Mouse (Mus musculus): Measurements from ENCODE around the gene Fgfbp3.
A peak's percentile ranks its signal among the peaks of the same experiment; 100 is the strongest.
"Not testable (repeated sequence)": the region's sequence is repeated elsewhere in the genome, so short reads cannot be mapped to it uniquely, and the experiment has no call there.

The Fgfbp3 gene

GRCm38 (mm10) chr19:36919466-36919865 is at the start of gene Fgfbp3:
Fgfbp3 (minus strand) TSS chr19:36919615.
- no peak for DNase-seq (ENCODE audit: low spot score)

- not testable (repeated sequence) for DNase-seq (ENCODE audit: low spot score)
Measured at GRCm38 (mm10) chr19:36962544-36963260, 43.3 kb upstream of the Fgfbp3 start.

- DNase-seq (ENCODE audit: low spot score): no peak
Measured at GRCm38 (mm10) chr19:36961320-36961719, 41.9 kb upstream of the Fgfbp3 start.

GRCm38 (mm10) chr19:36958331-36958730 is 38.9 kb upstream of the Fgfbp3 start:
- no peak for DNase-seq (ENCODE audit: low spot score)

- no peak for DNase-seq (ENCODE audit: low spot score)
Measured at GRCm38 (mm10) chr19:36953637-36954206, 34.3 kb upstream of the Fgfbp3 start.

- no peak for DNase-seq (ENCODE audit: low spot score)
Measured at GRCm38 (mm10) chr19:36940064-36940463, 20.6 kb upstream of the Fgfbp3 start.

GRCm38 (mm10) chr19:36938008-36938407 is 18.6 kb upstream of the Fgfbp3 start:
- no peak for DNase-seq (ENCODE audit: low spot score)

- no peak for DNase-seq (ENCODE audit: low spot score)
Measured at GRCm38 (mm10) chr19:36936285-36936684, 16.9 kb upstream of the Fgfbp3 start.

GRCm38 (mm10) chr19:36932613-36933012 is 13.2 kb upstream of the Fgfbp3 start:
- DNase-seq (ENCODE audit: low spot score): no peak

- no peak for DNase-seq (ENCODE audit: low spot score)
Measured at GRCm38 (mm10) chr19:36932097-36932496, 12.7 kb upstream of the Fgfbp3 start.

- no peak for DNase-seq (ENCODE audit: low spot score)
Measured at GRCm38 (mm10) chr19:36929816-36930215, 10.4 kb upstream of the Fgfbp3 start.

GRCm38 (mm10) chr19:36927800-36928361 is 8.5 kb upstream of the Fgfbp3 start:
- DNase-seq (ENCODE audit: low spot score): no peak

GRCm38 (mm10) chr19:36926553-36927236 is 7.3 kb upstream of the Fgfbp3 start:
- no peak for DNase-seq (ENCODE audit: low spot score)

GRCm38 (mm10) chr19:36925671-36926552 is 6.5 kb upstream of the Fgfbp3 start, which contains the start of gene Btaf1:
Btaf1 (plus strand) TSS chr19:36926079.
- DNase-seq (ENCODE audit: low spot score): peak; percentile 89

GRCm38 (mm10) chr19:36922936-36923335 is 3.5 kb upstream of the Fgfbp3 start:
- no peak for DNase-seq (ENCODE audit: low spot score)

- no peak for DNase-seq (ENCODE audit: low spot score)
Measured at GRCm38 (mm10) chr19:36922015-36922414, 2.6 kb upstream of the Fgfbp3 start.

GRCm38 (mm10) chr19:36918441-36919301 is 744 bp downstream of the Fgfbp3 start:
- peak; percentile 83 for DNase-seq (ENCODE audit: low spot score)

- DNase-seq (ENCODE audit: low spot score): no peak
Measured at GRCm38 (mm10) chr19:36916876-36917389, 2.5 kb downstream of the Fgfbp3 start.

- DNase-seq (ENCODE audit: low spot score): no peak
Measured at GRCm38 (mm10) chr19:36916206-36916605, 3.2 kb downstream of the Fgfbp3 start.

- DNase-seq (ENCODE audit: low spot score): no peak
Measured at GRCm38 (mm10) chr19:36913064-36913463, 6.4 kb downstream of the Fgfbp3 start.

All from testis, postnatal 10 days (tissue).